Mouse (Mus musculus): Measurements from ENCODE around the gene Gm20458.

DNA sequence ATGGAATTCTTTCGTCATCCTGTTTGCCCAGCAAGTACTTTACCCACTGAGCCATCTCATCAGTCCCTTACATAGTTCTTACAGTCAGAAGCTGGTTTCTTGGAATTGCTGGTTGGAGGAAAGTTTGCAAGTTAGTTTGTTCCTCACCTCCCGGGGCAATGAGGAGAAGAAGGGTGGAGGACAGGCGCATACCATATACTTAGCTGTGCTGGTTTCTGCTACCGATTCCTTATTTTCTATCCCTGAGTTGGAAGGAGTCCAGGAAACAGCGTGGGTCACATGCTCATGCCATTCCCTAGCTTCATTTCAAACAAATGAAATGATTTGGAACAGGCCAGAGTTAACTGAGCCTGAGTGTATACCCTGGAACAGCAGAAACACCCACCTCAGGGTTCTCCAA, 11.8 kb upstream of the Gm20458 start:
- TF ChIP-seq POLR2A (IDR thresholded peaks at IDR 0.05; ENCODE audit: insufficient read depth, low read depth, low read length) (no peak), CTCF (IDR thresholded peaks at IDR 0.05; ENCODE audit: insufficient read depth, low read depth, low read length) (no peak)

Measured in olfactory bulb, adult 2 months (tissue).